Comparison of ENCODE assay signal across 8 mouse cellular contexts in the genomic region with DNA sequence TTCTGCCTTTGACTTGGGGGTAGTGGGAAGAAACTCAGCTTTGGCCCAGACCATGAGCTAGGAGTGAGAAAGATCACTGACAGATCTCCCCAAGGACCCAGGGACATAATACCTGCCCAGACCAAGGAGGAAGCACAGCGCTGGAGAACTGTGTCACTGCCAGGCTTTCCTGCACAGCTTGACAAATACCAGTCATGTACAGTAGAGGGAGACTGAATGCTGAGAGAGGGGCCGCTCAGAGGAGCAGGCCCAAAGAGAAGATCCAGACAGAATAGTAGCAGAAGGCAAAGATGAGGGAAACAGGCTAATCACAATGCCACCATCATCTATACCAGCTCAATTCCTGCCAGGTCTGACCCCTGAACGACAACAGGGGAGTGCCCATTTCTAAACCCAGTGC. TPM values are rescaled to one million over a fixed set of nuclear protein-coding genes. Genes with fewer than 3 reads are reported as not detected.
DNase-seq lines count a peak whose midpoint lies in the region; ATAC-seq and TF ChIP-seq lines count a peak whose summit lies in the region.

No protein-coding gene starts in this region.

- no peak overlapping the region for H3K4me2 ChIP-seq in kidney, embryonic 14.5 days (replicated peaks; ENCODE audit: low read depth, low read length)

- WGBS in kidney, adult 2 months: 30% methylated on average over 3 of the region's 3 CpGs
- WGBS in kidney, embryonic 14.5 days: 45% methylated on average over 3 of the region's 3 CpGs

- H3K27ac ChIP-seq in kidney, adult 2 months (ENCODE audit: insufficient read depth, low read depth, low read length): no peak overlapping the region
- H3K27ac ChIP-seq in kidney, embryonic 14.5 days (ENCODE audit: low read depth, low read length): no peak overlapping the region

- H3K9ac ChIP-seq in kidney, embryonic 14.5 days (ENCODE audit: low read depth, low read length): no peak overlapping the region

- no peak; the same call in 1 of the 2 replicates for TF ChIP-seq CTCF in kidney, adult 2 months (conservative IDR thresholded peaks at IDR 0.05; ENCODE audit: insufficient read depth, insufficient read length, low read depth, low read length)
- TF ChIP-seq CTCF in E14TG2a.4 (conservative IDR thresholded peaks at IDR 0.05; ENCODE audit: low read length): peak; percentile 44

- TF ChIP-seq POLR2A in kidney, adult 2 months (IDR thresholded peaks at IDR 0.05; ENCODE audit: low read depth, low read length): no peak

- H3K36me3 ChIP-seq in kidney, adult 2 months (ENCODE audit: control insufficient read depth, insufficient read depth, low read length): no peaks in the 10 kb centered on the region
- H3K36me3 ChIP-seq in kidney, embryonic 14.5 days (ENCODE audit: control insufficient read depth, insufficient read depth, low read length): peaks cover 28% of the 10 kb centered on the region
- peaks cover 7% of the 10 kb centered on the region; the same call in 1 of the 2 replicates for H3K36me3 ChIP-seq in E14TG2a.4 (ENCODE audit: insufficient read depth, low read length)

- no peaks in the 10 kb centered on the region for H3K27me3 ChIP-seq in kidney, adult 2 months (replicated peaks; ENCODE audit: control insufficient read depth, insufficient read depth, low read length)
- H3K27me3 ChIP-seq in kidney, embryonic 14.5 days (ENCODE audit: control insufficient read depth, insufficient read depth, low read length): no peaks in the 10 kb centered on the region
- no peaks in the 10 kb centered on the region for H3K27me3 ChIP-seq in E14TG2a.4 (ENCODE audit: insufficient read depth, low read length)

- no peak for DNase-seq in cerebellum, adult 11 months
- peak; percentile 47 for DNase-seq in kidney, adult 2 months
- no peak for DNase-seq in natural killer cell, adult 2 months (ENCODE audit: low spot score in 2 of 2)
- no peak for DNase-seq in kidney, adult 11 months

- H3K9me3 ChIP-seq in kidney, embryonic 14.5 days (ENCODE audit: control insufficient read depth, low read length): no peaks in the 10 kb centered on the region
- H3K9me3 ChIP-seq in E14TG2a.4 (ENCODE audit: low read length): no peaks in the 10 kb centered on the region

- peak; percentile 64 for ATAC-seq in cerebellum, adult (ENCODE audit: insufficient number of reproducible peaks, low FRiP score, low TSS enrichment)
- ATAC-seq in kidney, embryonic 14.5 days (ENCODE audit: low FRiP score, low TSS enrichment): no peak
- 0 out of 2 replicates have a peak, but pooled peaks have one; percentile 36 for ATAC-seq in erythroblast, adult 5-6 weeks (replicated peaks; ENCODE audit: low FRiP score, poor library complexity, severe bottlenecking)

- H3K4me3 ChIP-seq in kidney, adult 2 months (ENCODE audit: insufficient read depth, low read depth, low read length): no peak overlapping the region
- H3K4me3 ChIP-seq in kidney, embryonic 14.5 days (ENCODE audit: low read length): no peak overlapping the region
- H3K4me3 ChIP-seq in E14TG2a.4 (replicated peaks; ENCODE audit: low read length): no peak overlapping the region

- no peaks in the 10 kb centered on the region for H3K4me1 ChIP-seq in kidney, adult 2 months (ENCODE audit: control insufficient read depth, insufficient read depth, low read length)
- H3K4me1 ChIP-seq in kidney, embryonic 14.5 days (ENCODE audit: control insufficient read depth, insufficient read depth, low read length): no peaks in the 10 kb centered on the region
- peaks cover 9% of the 10 kb centered on the region for H3K4me1 ChIP-seq in E14TG2a.4 (replicated peaks; ENCODE audit: low read depth, low read length)

RNA-seq across cellular contexts. Expression of a gene that starts 29.5 kb away (rescaled TPM):
- polyA plus RNA-seq in kidney, adult 2 months (2012; rRNA removed): 18.6 and 19.6 TPM in 2 replicates
- polyA plus RNA-seq in kidney, embryonic 14.5 days (2014; fragmentation: Nextera tagmentation; extraction: Ambion mirVana): 5.3 and 11.9 TPM in 2 replicates
- total RNA-seq in erythroblast, adult 5-6 weeks (2015; ENCODE audit: low replicate concordance): 2.1 and 7.1 TPM in 2 replicates
- total RNA-seq in erythroblast, adult 5-6 weeks (2017; ENCODE audit: low replicate concordance): 4.0 and 5.5 TPM in 2 replicates

RNA-seq across cellular contexts. Expression of a gene that starts 36.5 kb away (rescaled TPM):
- polyA plus RNA-seq in kidney, adult 2 months (2012; rRNA removed): 6.2 and 7.8 TPM in 2 replicates
- polyA plus RNA-seq in kidney, embryonic 14.5 days (2014; fragmentation: Nextera tagmentation; extraction: Ambion mirVana): 52.4 and 56.2 TPM in 2 replicates
- total RNA-seq in erythroblast, adult 5-6 weeks (2015; ENCODE audit: low replicate concordance): 10.4 and 17.9 TPM in 2 replicates
- 8.1 and 9.8 TPM in 2 replicates for total RNA-seq in erythroblast, adult 5-6 weeks (2017; ENCODE audit: low replicate concordance)

RNA-seq across cellular contexts. Expression of a gene that starts 42.6 kb away (rescaled TPM):
- 11.8 and 12.8 TPM in 2 replicates for polyA plus RNA-seq in kidney, adult 2 months (2012; rRNA removed)
- polyA plus RNA-seq in kidney, embryonic 14.5 days (2014; fragmentation: Nextera tagmentation; extraction: Ambion mirVana): 14.7 and 27.2 TPM in 2 replicates
- 7.5 and 7.7 TPM in 2 replicates for total RNA-seq in erythroblast, adult 5-6 weeks (2015; ENCODE audit: low replicate concordance)
- 9.4 and 10.0 TPM in 2 replicates for total RNA-seq in erythroblast, adult 5-6 weeks (2017; ENCODE audit: low replicate concordance)

RNA-seq across cellular contexts. Expression of a gene that starts 53.1 kb away (rescaled TPM):
- polyA plus RNA-seq in kidney, adult 2 months (2012; rRNA removed): 121 and 155 TPM in 2 replicates
- 271 and 343 TPM in 2 replicates for polyA plus RNA-seq in kidney, embryonic 14.5 days (2014; fragmentation: Nextera tagmentation; extraction: Ambion mirVana)
- total RNA-seq in erythroblast, adult 5-6 weeks (2015; ENCODE audit: low replicate concordance): 27.6 and 42.7 TPM in 2 replicates
- 14.1 and 28.4 TPM in 2 replicates for total RNA-seq in erythroblast, adult 5-6 weeks (2017; ENCODE audit: low replicate concordance)
